Mouse (Mus musculus) hindbrain, embryonic 10.5 days (tissue): ENCODE results near the gene Lce1i. TPM values are rescaled to one million over a fixed set of nuclear protein-coding genes. Genes with fewer than 3 reads are reported as not detected.

Experiments
- polyA plus RNA-seq: library from polyadenylated mRNA; unstranded; fragments of >200 nt; fragmentation: Nextera tagmentation; extraction: Ambion mirVana; gene quantifications from 2 replicates; pipeline ENCODE4 v1.2.1, GENCODE M21; 2016

The Lce1i gene
- polyA plus RNA-seq, 1 experiment from 2014 or later, result not detected

Other genes starting within 250 kb of the Lce1i start
- not detected in 2 replicates for gene 2310046K23Rik, start 244.4 kb downstream of the Lce1i start, polyA plus RNA-seq
- gene Ivl, start 205.2 kb downstream of the Lce1i start, polyA plus RNA-seq, result not detected in 2 replicates
- not detected in 2 replicates for gene Smcp, start 189.9 kb downstream of the Lce1i start, polyA plus RNA-seq
- gene 2210017I01Rik, start 171.4 kb downstream of the Lce1i start, polyA plus RNA-seq, result not detected in 2 replicates
- gene Lce6a, start 157.2 kb downstream of the Lce1i start, polyA plus RNA-seq, result not detected in 2 replicates
- gene Lce1a1, start 130.6 kb downstream of the Lce1i start, polyA plus RNA-seq, result not detected in 2 replicates
- gene Lce1b, start 122.0 kb downstream of the Lce1i start, polyA plus RNA-seq, result not detected in 2 replicates
- not detected in 2 replicates for gene Lce1a2, start 108.6 kb downstream of the Lce1i start, polyA plus RNA-seq
- gene Lce1c, start 99.7 kb downstream of the Lce1i start, polyA plus RNA-seq, result not detected in 2 replicates
- gene Lce1d, start 91.7 kb downstream of the Lce1i start, polyA plus RNA-seq, result not detected in 2 replicates
- not detected in 2 replicates for gene Lce1e, start 69.8 kb downstream of the Lce1i start, polyA plus RNA-seq
- gene Lce1f, start 58.5 kb downstream of the Lce1i start, polyA plus RNA-seq, result not detected in 2 replicates
- not detected in 2 replicates for gene Gm38119, start 39.8 kb downstream of the Lce1i start, polyA plus RNA-seq
- not detected in 2 replicates for gene Lce1g, start 26.6 kb downstream of the Lce1i start, polyA plus RNA-seq
- gene Lce1h, start 13.8 kb downstream of the Lce1i start, polyA plus RNA-seq, result not detected in 2 replicates
- gene Lce1j, start 11.6 kb upstream of the Lce1i start, polyA plus RNA-seq, result not detected in 2 replicates
- not detected in 2 replicates for gene Lce1k, start 29.0 kb upstream of the Lce1i start, polyA plus RNA-seq
- not detected in 2 replicates for gene Kprp, start 48.3 kb upstream of the Lce1i start, polyA plus RNA-seq
- not detected in 2 replicates for gene Lce1l, start 72.4 kb upstream of the Lce1i start, polyA plus RNA-seq
- not detected in 2 replicates for gene 2310050C09Rik, start 91.3 kb upstream of the Lce1i start, polyA plus RNA-seq
- not detected in 2 replicates for gene Lce3a, start 147.3 kb upstream of the Lce1i start, polyA plus RNA-seq
- gene Lce3b, start 154.1 kb upstream of the Lce1i start, polyA plus RNA-seq, result not detected in 2 replicates
- gene Lce3c, start 165.6 kb upstream of the Lce1i start, polyA plus RNA-seq, result not detected in 2 replicates
- not detected in 2 replicates for gene Lce3d, start 178.5 kb upstream of the Lce1i start, polyA plus RNA-seq
- not detected in 2 replicates for gene Lce3e, start 188.2 kb upstream of the Lce1i start, polyA plus RNA-seq
- gene Lce3f, start 213.3 kb upstream of the Lce1i start, polyA plus RNA-seq, result not detected in 2 replicates
- gene Crct1, start 236.8 kb upstream of the Lce1i start, polyA plus RNA-seq, result 0.24 and 0.60 TPM in 2 replicates
- gene Lce1m, start 240.2 kb upstream of the Lce1i start, polyA plus RNA-seq, result not detected in 2 replicates